16 mouse cellular contexts compared by ENCODE assay signal in genomic region chr5:37238654-37239053, GRCm38 (mm10). TPM values are rescaled to one million over a fixed set of nuclear protein-coding genes. Genes with fewer than 3 reads are reported as not detected.
"Had no signal": no experiment of that assay in that cellular context is flagged by ENCODE, and none has a peak within 500 bp of the region (broad histone marks: within the 10 kb centered on the region; RNA-seq: fewer than 3 reads in every experiment).

No protein-coding gene starts in this region.

- H3K4me3 ChIP-seq: lung, embryonic 15.5 days; megakaryocyte, embryonic 14.5 days; midbrain, embryonic 13.5 days; midbrain, embryonic 15.5 days; neural tube, embryonic 12.5 days; stomach, embryonic 15.5 days had no signal

- DNase-seq: liver, postnatal 0 days; lung, adult 2 months; lung, postnatal 14 days; lung, postnatal 36 days; thymus, adult 2 months; thymus, postnatal 25 days; thymus, postnatal 4 days had no signal

- H3K27ac ChIP-seq: lung, embryonic 15.5 days; macrophage; midbrain, embryonic 13.5 days; midbrain, embryonic 15.5 days; neural tube, embryonic 12.5 days; stomach, embryonic 15.5 days; stomach, postnatal 0 days had no signal

RNA-seq across cellular contexts. Expression of gene Crmp1, which starts 3.1 kb away (rescaled TPM):
- total RNA-seq: megakaryocyte progenitor cell, adult 5-6 weeks had no signal
